Mouse (Mus musculus) ovary, adult 18-20 months (tissue): ENCODE data around the gene Foxl1.

Experiments used
- DNase-seq: peaks from one replicate; pipeline ENCODE4 v3.0.0; 2022; ENCODE audit warnings: low spot score, mixed read lengths

Foxl1 gene

GRCm38 (mm10) chr8:121170116-121170515 lies 42.4 kb downstream of the Foxl1 start:
- DNase-seq = no peak

- DNase-seq = no peak
Observed at GRCm38 (mm10) chr8:121170626-121171552, 43.1 kb downstream of the Foxl1 start.

GRCm38 (mm10) chr8:121172567-121172966 lies 44.8 kb downstream of the Foxl1 start:
- no peak for DNase-seq

GRCm38 (mm10) chr8:121174178-121174577 lies 46.4 kb downstream of the Foxl1 start:
- DNase-seq = no peak

GRCm38 (mm10) chr8:121174721-121175539 lies 47.2 kb downstream of the Foxl1 start:
- no peak for DNase-seq

- no peak for DNase-seq
Observed at GRCm38 (mm10) chr8:121175540-121176090, 47.9 kb downstream of the Foxl1 start.

GRCm38 (mm10) chr8:121176291-121176690 lies 48.6 kb downstream of the Foxl1 start:
- no peak for DNase-seq
